Comparison of ENCODE assay signal across 19 mouse cellular contexts in genomic region chr14:51384351-51384750, GRCm38 (mm10). TPM values are rescaled to one million over a fixed set of nuclear protein-coding genes. Genes with fewer than 3 reads are reported as not detected.
DNase-seq lines count a peak whose midpoint lies in the region; ATAC-seq and TF ChIP-seq lines count a peak whose summit lies in the region.
"Had no signal": no experiment of that assay in that cellular context is flagged by ENCODE, and none has a peak within 500 bp of the region (broad histone marks: within the 10 kb centered on the region; RNA-seq: fewer than 3 reads in every experiment).

No protein-coding gene starts in this region.

- H3K4me2 ChIP-seq in hindbrain, embryonic 12.5 days (replicated peaks): no peak overlapping the region
- H3K4me2 ChIP-seq in midbrain, embryonic 15.5 days: no peak overlapping the region
- no peak overlapping the region for H3K4me2 ChIP-seq in liver, embryonic 12.5 days
- H3K4me2 ChIP-seq: limb, embryonic 15.5 days had no signal

- H3K4me1 ChIP-seq in hindbrain, embryonic 12.5 days: no peaks in the 10 kb centered on the region
- H3K4me1 ChIP-seq in midbrain, embryonic 15.5 days: no peaks in the 10 kb centered on the region
- no peaks in the 10 kb centered on the region for H3K4me1 ChIP-seq in liver, embryonic 12.5 days
- H3K4me1 ChIP-seq: limb, embryonic 15.5 days had no signal

- H3K9me3 ChIP-seq in hindbrain, embryonic 12.5 days (replicated peaks): peaks cover 25% of the 10 kb centered on the region
- 0 out of 2 replicates have a peak, but pooled peaks cover 6% of the 10 kb centered on the region for H3K9me3 ChIP-seq in midbrain, embryonic 15.5 days
- H3K9me3 ChIP-seq in liver, embryonic 12.5 days (replicated peaks): peaks cover 27% of the 10 kb centered on the region

- 95% methylated on average over 10 of the region's 10 CpGs for WGBS in hindbrain, embryonic 12.5 days
- WGBS in midbrain, embryonic 15.5 days: 95% methylated on average over 10 of the region's 10 CpGs
- 85% methylated on average over 10 of the region's 10 CpGs for WGBS in liver, embryonic 12.5 days (ENCODE audit: insufficient replicate concordance)

- no peak overlapping the region for H3K4me3 ChIP-seq in gastrocnemius, adult 2 months
- no peak overlapping the region for H3K4me3 ChIP-seq in hindbrain, embryonic 12.5 days
- H3K4me3 ChIP-seq in midbrain, embryonic 15.5 days: no peak overlapping the region
- no peak overlapping the region for H3K4me3 ChIP-seq in liver, embryonic 12.5 days
- H3K4me3 ChIP-seq: limb, embryonic 15.5 days; myocyte had no signal

- intact Hi-C loops in gastrocnemius, adult 2 months (cut with DNase I): no loop called here

- H3K9ac ChIP-seq in hindbrain, embryonic 12.5 days: no peak overlapping the region
- no peak overlapping the region for H3K9ac ChIP-seq in midbrain, embryonic 15.5 days
- H3K9ac ChIP-seq in liver, embryonic 12.5 days: no peak overlapping the region
- H3K9ac ChIP-seq: limb, embryonic 15.5 days had no signal

- no peak overlapping the region for H3K27ac ChIP-seq in gastrocnemius, adult 2 months
- H3K27ac ChIP-seq in hindbrain, embryonic 12.5 days: no peak overlapping the region
- H3K27ac ChIP-seq in midbrain, embryonic 15.5 days: no peak overlapping the region
- H3K27ac ChIP-seq in liver, embryonic 12.5 days: no peak overlapping the region
- H3K27ac ChIP-seq: limb, embryonic 15.5 days had no signal

- ATAC-seq in hindbrain, embryonic 12.5 days (ENCODE audit: low FRiP score): peak; percentile 39
- ATAC-seq in midbrain, embryonic 15.5 days (replicated peaks): peak; percentile 29; the same call in 1 of the 2 replicates
- ATAC-seq in liver, embryonic 12.5 days: no peak
- ATAC-seq: lung, postnatal 0 days; Patski had no signal

- peak; percentile 14 for DNase-seq in gastrocnemius, adult 2 months
- DNase-seq in gastrocnemius, postnatal 10 days: no peak
- DNase-seq in CD4-positive helper T cell, adult 2 months (ENCODE audit: low read depth, low spot score): peak; percentile 34
- no peak for DNase-seq in spleen, adult 18-20 months
- no peak for DNase-seq in kidney, postnatal 10 days
- DNase-seq: adrenal gland, postnatal 10 days; cerebellum, adult 11-12 months; kidney, adult 11 months had no signal

- H3K36me3 ChIP-seq in hindbrain, embryonic 12.5 days: no peaks in the 10 kb centered on the region
- no peaks in the 10 kb centered on the region for H3K36me3 ChIP-seq in midbrain, embryonic 15.5 days (replicated peaks)
- H3K36me3 ChIP-seq in liver, embryonic 12.5 days: no peaks in the 10 kb centered on the region
- H3K36me3 ChIP-seq: limb, embryonic 15.5 days had no signal

- H3K27me3 ChIP-seq in hindbrain, embryonic 12.5 days: no peaks in the 10 kb centered on the region
- no peaks in the 10 kb centered on the region for H3K27me3 ChIP-seq in midbrain, embryonic 15.5 days (replicated peaks)
- no peaks in the 10 kb centered on the region for H3K27me3 ChIP-seq in liver, embryonic 12.5 days (replicated peaks)
- H3K27me3 ChIP-seq: limb, embryonic 15.5 days; Patski had no signal

- no peak for TF ChIP-seq CTCF in gastrocnemius, adult 2 months (IDR thresholded peaks at IDR 0.05)

RNA-seq across cellular contexts. Expression of gene Gm7247, which starts 22.8 kb away (rescaled TPM):
- not detected for total RNA-seq in gastrocnemius, adult 2 months (2021)
- not detected for total RNA-seq in gastrocnemius, postnatal 10 days (2021)
- not detected in 2 replicates for polyA plus RNA-seq in hindbrain, embryonic 12.5 days (2016; fragmentation: Nextera tagmentation; extraction: Ambion mirVana)
- polyA plus RNA-seq in midbrain, embryonic 15.5 days (2015; fragmentation: Nextera tagmentation; extraction: Ambion mirVana): not detected in 2 replicates
- polyA plus RNA-seq in liver, embryonic 12.5 days (2016; fragmentation: Nextera tagmentation; extraction: Ambion mirVana): not detected in 2 replicates
- total RNA-seq: adrenal gland, postnatal 10 days; gastrocnemius, adult 18-20 months; layer of hippocampus, postnatal 14 days had no signal
- polyA plus RNA-seq: heart, embryonic 14.5 days; limb, embryonic 15.5 days; lung, postnatal 0 days; myocyte; Patski; stomach, embryonic 16.5 days had no signal

RNA-seq across cellular contexts. Expression of gene Vmn2r88, which starts 26.3 kb away (rescaled TPM):
- not detected for total RNA-seq in gastrocnemius, adult 2 months (2021)
- total RNA-seq in gastrocnemius, postnatal 10 days (2021): not detected
- not detected in 2 replicates for polyA plus RNA-seq in hindbrain, embryonic 12.5 days (2016; fragmentation: Nextera tagmentation; extraction: Ambion mirVana)
- polyA plus RNA-seq in midbrain, embryonic 15.5 days (2015; fragmentation: Nextera tagmentation; extraction: Ambion mirVana): not detected in 2 replicates
- not detected in 2 replicates for polyA plus RNA-seq in liver, embryonic 12.5 days (2016; fragmentation: Nextera tagmentation; extraction: Ambion mirVana)
- total RNA-seq: adrenal gland, postnatal 10 days; gastrocnemius, adult 18-20 months; layer of hippocampus, postnatal 14 days had no signal
- polyA plus RNA-seq: heart, embryonic 14.5 days; limb, embryonic 15.5 days; lung, postnatal 0 days; myocyte; Patski; stomach, embryonic 16.5 days had no signal

Comparison
In these comparisons a context has a peak if more than half of its experiments do, and no peak if none do; other contexts are left out.
1. DNase-seq: peak in gastrocnemius, adult 2 months (single experiment) and CD4-positive helper T cell, adult 2 months (single experiment); none in gastrocnemius, postnatal 10 days (single experiment), spleen, adult 18-20 months (0 of 2) and kidney, postnatal 10 days (single experiment).